Comparison of ENCODE assay signal across 8 mouse cellular contexts in the genomic region with DNA sequence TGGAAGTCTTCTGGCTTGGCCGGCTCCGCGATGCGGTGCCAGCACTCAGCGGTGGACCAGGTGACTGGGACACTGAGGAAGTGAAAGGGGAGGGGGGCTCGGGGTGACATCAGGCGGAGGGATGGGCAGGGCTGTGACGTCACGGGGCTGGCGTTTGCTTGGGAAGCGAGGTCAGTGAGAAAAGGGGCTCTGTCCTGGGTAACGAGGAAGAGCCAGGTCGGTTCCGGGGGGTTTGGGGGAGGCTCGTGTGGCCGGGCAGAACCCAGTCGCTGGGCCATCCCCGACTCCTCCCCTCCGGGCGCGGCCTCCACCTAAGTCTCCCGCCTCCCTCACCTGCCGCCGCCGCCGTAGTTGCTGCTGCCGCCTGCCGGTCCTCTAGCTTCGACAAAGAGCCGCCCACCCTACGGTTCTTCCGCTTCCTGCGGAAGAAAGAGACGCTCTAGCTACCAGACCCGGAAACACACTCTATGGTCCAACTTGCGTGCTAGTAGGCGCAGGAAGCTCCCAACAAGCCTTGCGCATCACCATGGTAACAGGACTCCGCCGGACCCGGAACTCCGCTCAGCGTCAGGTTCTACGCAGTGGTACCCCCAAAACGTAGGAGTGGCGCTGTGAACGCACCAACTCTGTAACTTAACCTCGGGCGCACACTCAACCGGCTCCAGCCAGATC. TPM values are rescaled to one million over a fixed set of nuclear protein-coding genes. Genes with fewer than 3 reads are reported as not detected.
A peak's percentile ranks its signal among the peaks of the same experiment; 100 is the strongest.
DNase-seq lines count a peak whose midpoint lies in the region; ATAC-seq lines count a peak whose summit lies in the region.

Zc3h10 (minus strand) TSS at position 414 of the 672 bp plus-strand sequence.

- ATAC-seq in intestine, embryonic 14.5 days (replicated peaks; ENCODE audit: low FRiP score, low TSS enrichment, low read depth) = peak; percentile 87

- peak within 1 kb of the TSS; percentile 70 for H3K4me3 ChIP-seq in intestine, embryonic 14.5 days (ENCODE audit: low read depth, low read length)

- H3K9me3 ChIP-seq in intestine, embryonic 14.5 days (ENCODE audit: control insufficient read depth, low read length) = no peaks in the 10 kb centered on the region

- H3K9ac ChIP-seq in intestine, embryonic 14.5 days (ENCODE audit: low read length) = peak within 1 kb of the TSS; percentile 95

- peak within 1 kb of the TSS; percentile 81 for H3K4me2 ChIP-seq in intestine, embryonic 14.5 days (ENCODE audit: low read length)

- intact Hi-C loops in gastrocnemius, postnatal 14 days (cut with DNase I; ENCODE audit: low total_unique reads) = no loop called here
- intact Hi-C loops in left cerebral cortex, postnatal 14 days (cut with DNase I) = loop anchor here (10.0 kb wide), 1 partner anchor 173 kb away; the partner anchor contains the start of gene Ankrd52

- under 1% methylated on average over 50 of the region's 50 CpGs for WGBS in intestine, embryonic 14.5 days

- peaks cover 7% of the 10 kb centered on the region; the same call in 1 of the 2 replicates for H3K4me1 ChIP-seq in intestine, embryonic 14.5 days (replicated peaks; ENCODE audit: control insufficient read depth, insufficient read depth, low read length)

- H3K27me3 ChIP-seq in intestine, embryonic 14.5 days (replicated peaks; ENCODE audit: control insufficient read depth, insufficient read depth, low read length) = no peaks in the 10 kb centered on the region

- DNase-seq in adrenal gland, adult (ENCODE audit: inconsistent age in 2 of 2, low spot score in 1 of 2) = peak; percentile 97 to 98
- peak; percentile 99 for DNase-seq in embryo, embryonic 10.5 days (ENCODE audit: low spot score)
- DNase-seq in gastrocnemius, postnatal 14 days = peak; percentile 92
- peak; percentile 96 for DNase-seq in intestine, embryonic 14.5 days (ENCODE audit: low spot score)
- peak; percentile 95 to 98 for DNase-seq in left cerebral cortex, postnatal 14 days (ENCODE audit: low spot score in 2 of 2)
- peak; percentile 97 for DNase-seq in mesoderm, embryonic 11.5 days (ENCODE audit: low read depth, low spot score)
- DNase-seq in right cerebral cortex, postnatal 36 days (ENCODE audit: low spot score in 2 of 2) = peak; percentile 92 to 97
- peak; percentile 97 for DNase-seq in yolk sac, embryonic 10.5 days (ENCODE audit: low spot score)

- H3K36me3 ChIP-seq in intestine, embryonic 14.5 days (ENCODE audit: control insufficient read depth, insufficient read depth, low read length) = peaks cover 33% of the 10 kb centered on the region

- H3K27ac ChIP-seq in intestine, embryonic 14.5 days (ENCODE audit: low read depth) = peak within 1 kb of the TSS; percentile 98

RNA-seq across cellular contexts. Expression of gene Zc3h10, which starts in this region (rescaled TPM):
- total RNA-seq in gastrocnemius, postnatal 14 days (2021) = 1 to 10 TPM; 5.0 to 6.4 TPM
- polyA plus RNA-seq in intestine, embryonic 14.5 days (2014; fragmentation: Nextera tagmentation; extraction: Ambion mirVana) = 11.3 TPM in 2 replicates
- total RNA-seq in left cerebral cortex, postnatal 14 days (2021) = 10 to 100 TPM; 11.4 to 12.0 TPM

Comparison
In these comparisons a context has a peak if more than half of its experiments do, and no peak if none do; other contexts are left out.
1. Peak in every context shown above with its lines: DNase-seq, ATAC-seq, H3K4me3 ChIP-seq and H3K27ac ChIP-seq.